Mouse (Mus musculus) thymus, adult 2 months (tissue): ENCODE data around the gene Ppp4r1.

Experiments used
- CTCF ChIP-seq: fragments of 200-500 bp; IDR thresholded peaks from 2 replicates; pipeline ENCODE4 v1.5.1; 2012; ENCODE audit warnings: mild to moderate bottlenecking, control low read depth, low read length, moderate library complexity, borderline replicate concordance; ENCODE audit not compliant: control insufficient read depth, poor library complexity, insufficient read depth; ENCODE audit errors: extremely low read depth
- POLR2A ChIP-seq: fragments of 200-500 bp; IDR thresholded peaks from 2 replicates; pipeline ENCODE4 v1.6.1; 2012; ENCODE audit warnings: mild to moderate bottlenecking, low read length, control low read depth, moderate library complexity; ENCODE audit not compliant: control insufficient read depth, poor library complexity, insufficient read depth; ENCODE audit errors: extremely low read depth

DNA sequence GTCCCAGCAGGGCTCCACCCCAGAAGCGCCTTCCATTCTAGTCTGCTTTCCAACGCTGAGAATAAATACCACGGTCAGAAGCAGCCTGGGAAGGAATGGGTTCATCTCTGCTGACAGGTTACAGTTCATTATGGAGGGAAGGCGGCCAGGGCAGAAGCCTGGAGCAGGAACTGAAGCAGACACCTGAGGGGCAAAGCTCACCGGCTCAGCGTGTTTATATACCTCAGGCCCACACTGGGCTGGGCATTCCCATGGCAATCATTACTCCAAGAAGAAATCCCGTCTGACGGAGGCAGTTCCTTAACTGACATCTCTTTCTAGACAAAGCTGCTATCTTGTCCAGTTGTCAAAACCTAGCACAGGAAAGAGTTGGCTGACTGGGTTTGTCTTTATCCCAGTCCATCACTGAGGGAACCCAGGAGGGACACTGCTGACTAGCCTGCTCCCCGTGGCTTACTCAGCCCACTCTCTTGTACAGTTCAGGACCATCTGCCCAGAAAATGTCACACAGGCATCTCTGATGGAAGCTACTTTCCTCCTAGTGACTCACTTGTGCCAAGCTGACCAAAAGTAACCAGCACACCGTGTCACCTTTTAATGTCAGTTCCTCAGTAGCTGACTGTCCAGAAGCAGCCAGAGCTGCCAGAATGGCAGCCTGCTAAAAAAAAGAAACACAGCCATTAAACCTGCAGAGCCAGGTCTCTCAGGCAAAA lies 60.5 kb downstream of the Ppp4r1 start:
- no peak for TF ChIP-seq CTCF
- no peak for TF ChIP-seq POLR2A
